Mouse (Mus musculus) brain, embryonic 14.5 days (tissue): ENCODE results near the gene Uqcrc1.

Experiments used
- CTCF ChIP-seq: fragments of 200-500 bp; IDR thresholded peaks from 2 replicates; pipeline ENCODE4 v1.5.1; 2012; ENCODE audit warnings: inconsistent platforms, mild to moderate bottlenecking, moderate library complexity, borderline replicate concordance; ENCODE audit not compliant: insufficient read depth, insufficient read length; ENCODE audit errors: extremely low read depth
- POLR2A ChIP-seq: fragments of 200-500 bp; IDR thresholded peaks from 2 replicates; pipeline ENCODE4 v1.6.1; 2012; ENCODE audit warnings: mild to moderate bottlenecking, inconsistent platforms, borderline replicate concordance; ENCODE audit not compliant: poor library complexity, insufficient read depth, insufficient read length, severe bottlenecking; ENCODE audit errors: extremely low read depth

DNA sequence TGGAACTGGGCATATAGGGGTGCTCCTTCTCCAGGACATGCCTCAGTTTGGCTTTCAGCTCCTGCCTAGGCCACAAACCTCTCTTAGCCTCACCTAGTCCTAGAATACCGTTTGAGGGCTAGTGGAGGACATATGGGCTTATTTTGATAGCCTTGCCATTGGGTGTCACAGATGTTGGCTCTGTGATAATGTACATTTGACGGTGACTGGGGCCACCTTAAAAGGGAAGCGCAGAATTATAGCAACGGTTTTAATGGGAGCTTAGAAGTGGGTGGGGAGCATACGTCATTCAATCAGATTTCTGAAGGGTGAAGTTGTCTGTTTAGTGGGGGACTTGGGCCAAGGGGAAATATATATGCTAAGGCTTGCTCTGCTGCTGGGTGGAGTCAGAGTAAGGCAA is 9.2 kb downstream of the Uqcrc1 start:
- TF ChIP-seq CTCF (no peak), POLR2A (no peak)
